ENCODE assay signal across 8 mouse cellular contexts in genomic region chr6:8948471-8949411, GRCm38 (mm10). TPM values are rescaled to one million over a fixed set of nuclear protein-coding genes. Genes with fewer than 3 reads are reported as not detected.
DNase-seq lines count a peak whose midpoint lies in the region; ATAC-seq and TF ChIP-seq lines count a peak whose summit lies in the region.

No protein-coding gene starts in this region.

- H3K9me3 ChIP-seq in lung, embryonic 14.5 days (ENCODE audit: low read depth, low read length) = no peaks in the 10 kb centered on the region
- H3K9me3 ChIP-seq in embryonic facial prominence, embryonic 11.5 days (replicated peaks; ENCODE audit: control insufficient read depth, low read length) = no peaks in the 10 kb centered on the region
- H3K9me3 ChIP-seq in hindbrain, embryonic 12.5 days (replicated peaks) = 0 out of 2 replicates have a peak, but pooled peaks cover 4% of the 10 kb centered on the region
- H3K9me3 ChIP-seq in limb, embryonic 13.5 days = no peaks in the 10 kb centered on the region

- H3K4me1 ChIP-seq in lung, embryonic 14.5 days (ENCODE audit: insufficient read depth) = no peaks in the 10 kb centered on the region
- H3K4me1 ChIP-seq in embryonic facial prominence, embryonic 11.5 days (ENCODE audit: control insufficient read depth, insufficient read depth, low read length) = peaks cover 4% of the 10 kb centered on the region; the same call in 1 of the 2 replicates
- H3K4me1 ChIP-seq in hindbrain, embryonic 12.5 days = peaks cover 25% of the 10 kb centered on the region
- peaks cover 34% of the 10 kb centered on the region for H3K4me1 ChIP-seq in limb, embryonic 13.5 days

- peak; percentile 86 for DNase-seq in lung, embryonic 14.5 days
- no peak for DNase-seq in lung, postnatal 25 days (ENCODE audit: low spot score)
- peak; percentile 89 for DNase-seq in adrenal gland, postnatal 14 days
- peak; percentile 79 for DNase-seq in embryonic facial prominence, embryonic 11.5 days (ENCODE audit: low spot score)
- DNase-seq in neural tube, embryonic 10.5 days (ENCODE audit: extremely low spot score, low spot score) = peak; percentile 74

- TF ChIP-seq CTCF in lung, embryonic 14.5 days (IDR thresholded peaks at IDR 0.05; ENCODE audit: low read depth) = no peak

- peaks cover 62% of the 10 kb centered on the region for H3K27me3 ChIP-seq in lung, embryonic 14.5 days (ENCODE audit: insufficient read depth, low read length)
- H3K27me3 ChIP-seq in embryonic facial prominence, embryonic 11.5 days (ENCODE audit: control insufficient read depth, insufficient read depth, low read length) = peaks cover 51% of the 10 kb centered on the region
- H3K27me3 ChIP-seq in hindbrain, embryonic 12.5 days = peaks cover 66% of the 10 kb centered on the region
- peaks cover 80% of the 10 kb centered on the region for H3K27me3 ChIP-seq in limb, embryonic 13.5 days

- no peak overlapping the region for H3K27ac ChIP-seq in lung, embryonic 14.5 days (ENCODE audit: low read depth)
- H3K27ac ChIP-seq in embryonic facial prominence, embryonic 11.5 days (replicated peaks; ENCODE audit: low read depth, low read length) = no peak overlapping the region
- peak overlapping the region; percentile 77 for H3K27ac ChIP-seq in hindbrain, embryonic 12.5 days
- H3K27ac ChIP-seq in limb, embryonic 13.5 days = no peak overlapping the region

- no peak overlapping the region for H3K9ac ChIP-seq in lung, embryonic 14.5 days
- H3K9ac ChIP-seq in embryonic facial prominence, embryonic 11.5 days (replicated peaks; ENCODE audit: low read length) = no peak overlapping the region
- peak overlapping the region; percentile 70 for H3K9ac ChIP-seq in hindbrain, embryonic 12.5 days
- H3K9ac ChIP-seq in limb, embryonic 13.5 days = no peak overlapping the region

- no peaks in the 10 kb centered on the region for H3K36me3 ChIP-seq in lung, embryonic 14.5 days (ENCODE audit: insufficient read depth)
- no peaks in the 10 kb centered on the region for H3K36me3 ChIP-seq in embryonic facial prominence, embryonic 11.5 days (replicated peaks; ENCODE audit: control insufficient read depth, insufficient read depth, low read depth, low read length)
- no peaks in the 10 kb centered on the region for H3K36me3 ChIP-seq in hindbrain, embryonic 12.5 days
- no peaks in the 10 kb centered on the region for H3K36me3 ChIP-seq in limb, embryonic 13.5 days

- peak; percentile 85 for ATAC-seq in lung, embryonic 14.5 days (ENCODE audit: insufficient read depth)
- ATAC-seq in embryonic facial prominence, embryonic 11.5 days (replicated peaks; ENCODE audit: insufficient number of reproducible peaks, low FRiP score, low TSS enrichment, low read depth) = peak; percentile 36; the same call in 1 of the 2 replicates
- ATAC-seq in hindbrain, embryonic 12.5 days (ENCODE audit: low FRiP score) = peak; percentile 64
- ATAC-seq in limb, embryonic 13.5 days (ENCODE audit: low FRiP score, low read depth) = peak; percentile 64; the same call in 1 of the 2 replicates
- ATAC-seq in monocyte, adult 5-6 weeks (replicated peaks; ENCODE audit: insufficient number of reproducible peaks, low FRiP score, low TSS enrichment, poor library complexity, severe bottlenecking) = no peak

- H3K4me3 ChIP-seq in lung, embryonic 14.5 days (ENCODE audit: low read depth, low read length) = peak overlapping the region; percentile 17; the same call in 1 of the 2 replicates
- peak overlapping the region; percentile 16 for H3K4me3 ChIP-seq in embryonic facial prominence, embryonic 11.5 days (ENCODE audit: low read depth, low read length)
- H3K4me3 ChIP-seq in hindbrain, embryonic 12.5 days = peak overlapping the region; percentile 50
- H3K4me3 ChIP-seq in limb, embryonic 13.5 days = peak overlapping the region; percentile 39

- peak overlapping the region; percentile 40 for H3K4me2 ChIP-seq in lung, embryonic 14.5 days
- H3K4me2 ChIP-seq in embryonic facial prominence, embryonic 11.5 days (ENCODE audit: low read depth, low read length) = peak overlapping the region; percentile 51
- peak overlapping the region; percentile 65 for H3K4me2 ChIP-seq in hindbrain, embryonic 12.5 days (replicated peaks)
- peak overlapping the region; percentile 61 for H3K4me2 ChIP-seq in limb, embryonic 13.5 days (replicated peaks)

- whole genome bisulfite sequencing in lung, embryonic 14.5 days = 2% methylated on average over 68 of the region's 68 CpGs
- WGBS in embryonic facial prominence, embryonic 11.5 days = under 1% methylated on average over 68 of the region's 68 CpGs
- WGBS in hindbrain, embryonic 12.5 days = under 1% methylated on average over 68 of the region's 68 CpGs
- WGBS in limb, embryonic 13.5 days = under 1% methylated on average over 68 of the region's 68 CpGs

RNA-seq across cellular contexts. Expression of gene Nxph1, which starts 0.5 kb away (rescaled TPM):
- polyA plus RNA-seq in lung, embryonic 14.5 days (2014; fragmentation: Nextera tagmentation; extraction: Ambion mirVana) = not detected in 2 replicates
- total RNA-seq in adrenal gland, postnatal 14 days (2021) = 0.56 and 1.5 TPM in 2 replicates
- polyA plus RNA-seq in embryonic facial prominence, embryonic 11.5 days (2014; fragmentation: Nextera tagmentation; extraction: Ambion mirVana) = 0.79 and 1.4 TPM in 2 replicates
- polyA plus RNA-seq in hindbrain, embryonic 12.5 days (2016; fragmentation: Nextera tagmentation; extraction: Ambion mirVana) = 22.5 and 27.0 TPM in 2 replicates
- polyA plus RNA-seq in limb, embryonic 13.5 days (2015; fragmentation: Nextera tagmentation; extraction: Ambion mirVana) = 1.5 and 1.6 TPM in 2 replicates
- not detected in 3 replicates for total RNA-seq in monocyte, adult 5-6 weeks (2017)
